Mouse (Mus musculus) left cerebral cortex, postnatal 36 days (tissue): ENCODE results near the gene Tmem232. TPM values are rescaled to one million over a fixed set of nuclear protein-coding genes. Genes with fewer than 3 reads are reported as not detected.
"Not testable (repeated sequence)": the region's sequence is repeated elsewhere in the genome, so short reads cannot be mapped to it uniquely, and the experiment has no call there.

ENCODE experiments used
- DNase-seq, 2 experiments: peaks; one replicate each; pipeline ENCODE4 v3.0.0; 2021 to 2022; ENCODE audit warnings: low spot score in 2 of 2, mixed read lengths in 1 of 2
- intact Hi-C: fragments of 180-260 bp; cut with DNase I; formaldehyde crosslinking; loops from one replicate; pipeline ENCODE4 v1.15.1; 2025
- total RNA-seq, 2 experiments: library from RNA; stranded (reverse); gene quantifications; 2 replicates each; pipeline ENCODE4 v1.2.3; 2021

The Tmem232 gene
- total RNA-seq, 2 experiments from 2014 or later, result 1.4 to 2.6 TPM

GRCm38 (mm10) chr17:65548698-65549365 is 8.2 kb upstream of the Tmem232 start:
- DNase-seq, result no peak
- intact Hi-C loops, result no loop called here

- intact Hi-C loops, DNase-seq: not testable (repeated sequence)
These were observed 5.6 kb upstream of the Tmem232 start for GRCm38 (mm10) chr17:65546221-65546620.

- intact Hi-C loops, result no loop called here
- no peak for DNase-seq
These were observed 4.4 kb downstream of the Tmem232 start for GRCm38 (mm10) chr17:65536156-65536555.

DNA sequence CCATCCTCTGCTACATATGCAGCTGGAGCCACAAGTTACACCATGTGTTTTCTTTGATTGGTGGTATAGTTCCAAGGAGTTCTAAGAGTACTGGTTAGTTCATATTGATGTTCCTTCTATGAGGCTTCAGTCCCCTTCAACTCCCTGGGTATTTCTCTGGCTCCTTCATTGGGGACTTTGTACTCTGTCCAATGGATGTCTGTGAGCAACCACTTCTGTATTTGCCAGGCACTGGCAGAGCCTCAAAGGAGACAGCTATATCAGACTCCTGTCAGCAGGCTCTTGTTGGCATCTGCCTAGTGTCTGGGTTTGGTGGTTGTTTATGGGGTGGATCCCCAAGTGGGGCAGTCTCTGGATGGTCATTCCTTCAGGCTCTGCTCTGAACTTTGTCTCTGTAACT is 8.2 kb downstream of the Tmem232 start:
- DNase-seq, intact Hi-C loops: not testable (repeated sequence)

- intact Hi-C loops, result no loop called here
- no peak for DNase-seq
These were observed 13.1 kb downstream of the Tmem232 start for GRCm38 (mm10) chr17:65527529-65527928.

DNA sequence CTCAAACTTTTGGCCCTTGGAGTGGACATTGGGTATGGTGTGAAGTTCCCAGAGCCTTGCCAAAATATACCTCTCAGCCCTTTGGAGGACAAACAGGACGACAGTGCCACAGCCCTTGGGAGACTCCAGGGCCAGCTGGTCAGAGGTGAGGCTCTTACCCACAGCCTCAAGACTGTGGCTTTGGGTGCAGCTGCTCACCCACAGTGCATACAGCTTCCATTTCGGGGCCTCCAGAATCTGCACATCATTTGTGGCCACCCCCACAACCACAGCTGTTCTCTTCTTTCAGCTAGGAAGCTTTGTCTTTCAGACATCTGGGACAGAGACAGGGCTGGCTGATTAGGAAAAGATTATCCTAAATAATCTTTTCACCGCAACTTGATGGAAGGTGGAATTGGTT is 27.1 kb downstream of the Tmem232 start:
- intact Hi-C loops, result no loop called here
- DNase-seq, result no peak

- intact Hi-C loops, result no loop called here
- DNase-seq, result no peak
These were observed 55.9 kb downstream of the Tmem232 start for GRCm38 (mm10) chr17:65484654-65485053.

- no peak for DNase-seq
- intact Hi-C loops, result no loop called here
These were observed 63.8 kb downstream of the Tmem232 start for GRCm38 (mm10) chr17:65476747-65477146.

GRCm38 (mm10) chr17:65450818-65451217 is 89.8 kb downstream of the Tmem232 start:
- intact Hi-C loops, result no loop called here
- no peak for DNase-seq

DNA sequence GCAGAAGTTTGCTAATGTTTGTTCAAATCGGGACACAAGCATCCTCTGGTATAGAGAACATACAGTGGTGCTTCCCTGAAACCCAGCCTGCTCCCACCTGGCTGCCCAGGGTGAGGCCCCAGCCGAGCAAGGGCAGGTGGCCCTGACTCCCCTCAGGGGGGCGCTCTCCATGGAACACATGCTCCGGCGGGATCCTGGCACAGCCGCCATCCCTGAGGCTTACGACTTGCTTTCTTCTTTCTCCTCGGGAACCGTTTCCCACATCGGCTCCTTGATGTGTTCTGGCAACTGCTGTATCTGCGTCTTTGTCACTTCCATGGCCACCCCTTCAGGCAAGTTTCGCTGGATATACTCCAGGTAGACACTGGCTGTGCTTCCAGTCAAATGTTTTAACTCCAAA is 102.7 kb downstream of the Tmem232 start:
- intact Hi-C loops, DNase-seq: not testable (repeated sequence)

DNA sequence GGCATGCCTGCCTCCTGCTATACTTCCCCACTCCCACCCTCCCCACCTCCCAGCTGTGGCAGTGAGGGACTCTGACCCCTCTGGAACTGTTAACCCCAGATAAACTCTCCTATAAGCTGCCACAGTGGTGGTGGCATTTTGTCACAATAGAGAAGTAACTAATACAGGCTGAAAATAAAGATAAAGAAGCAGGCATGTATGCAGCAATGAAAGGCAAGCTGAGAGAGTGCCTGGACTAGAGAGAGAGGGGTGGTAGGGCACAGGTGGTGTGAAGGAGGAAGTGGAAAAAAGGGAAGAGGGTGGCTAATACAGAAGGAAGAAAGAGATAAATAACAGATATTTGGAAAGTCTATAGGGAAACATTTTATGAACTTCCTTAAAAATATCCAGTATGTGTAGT is 121.5 kb downstream of the Tmem232 start:
- intact Hi-C loops, result no loop called here
- no peak for DNase-seq

DNA sequence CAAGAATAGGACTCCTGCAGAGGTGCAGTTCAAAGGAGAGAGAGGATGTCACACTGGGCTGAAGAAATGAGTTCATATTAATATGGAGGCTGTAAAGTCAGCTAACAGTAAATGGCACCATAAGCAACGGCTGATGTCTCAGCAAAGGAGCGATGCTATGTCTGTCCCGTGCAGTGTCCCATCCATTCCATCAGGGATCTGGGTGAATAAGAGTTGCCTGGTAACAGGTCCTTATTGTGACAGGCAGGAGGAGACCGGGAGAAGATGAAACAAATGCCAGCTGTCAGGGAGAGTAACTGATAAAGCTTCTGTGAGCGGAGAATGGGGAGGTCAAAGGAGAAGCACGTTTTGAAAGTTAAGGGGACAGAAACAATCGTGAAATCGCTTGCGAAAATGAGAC is 135.3 kb downstream of the Tmem232 start:
- intact Hi-C loops, result no loop called here
- no peak for DNase-seq

DNA sequence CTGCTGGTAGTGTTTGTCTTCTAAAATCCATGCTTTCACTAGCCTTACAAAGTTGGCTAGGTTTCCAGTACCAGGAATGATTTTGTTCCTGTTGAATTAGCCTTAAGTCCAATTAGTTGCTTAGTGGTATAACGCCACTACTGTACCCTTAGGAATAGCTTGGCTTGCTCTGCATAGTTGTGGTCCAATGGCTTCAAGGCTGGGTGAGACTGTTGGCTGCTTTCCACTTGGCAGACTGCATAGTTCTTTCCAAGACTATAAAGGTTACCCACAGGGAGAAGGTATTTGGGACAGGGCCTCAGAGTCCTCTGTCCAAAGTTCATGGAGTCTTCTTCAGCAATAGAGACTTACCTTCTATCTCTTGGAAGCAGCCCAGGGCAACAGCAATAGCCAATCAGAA is 139.7 kb downstream of the Tmem232 start:
- no peak for DNase-seq
- intact Hi-C loops, result no loop called here

DNA sequence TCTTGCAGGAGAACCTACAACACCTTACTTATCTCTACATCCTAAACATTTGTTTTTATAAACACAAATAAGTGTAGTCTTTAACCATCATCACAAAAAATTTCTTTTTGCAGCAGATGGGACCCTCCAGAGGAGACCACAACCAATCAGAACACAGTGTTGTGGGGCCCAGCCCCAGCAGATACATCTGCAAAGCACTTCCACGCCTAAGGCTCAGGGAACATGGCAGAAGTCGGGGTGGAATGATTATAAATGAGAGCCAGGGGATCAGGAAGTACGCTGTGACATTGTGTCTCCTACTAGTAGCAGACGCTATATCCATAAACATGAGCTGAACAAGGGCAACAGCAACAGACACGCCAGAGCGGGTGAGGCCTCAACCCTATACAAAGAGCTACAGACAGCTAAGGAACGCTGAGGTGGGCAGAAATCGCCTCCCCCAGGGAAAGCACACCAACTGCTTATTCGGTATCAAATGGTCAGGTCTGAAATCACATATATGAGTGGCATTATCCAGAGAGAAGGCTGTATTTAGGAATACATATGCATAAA is 156.1 kb downstream of the Tmem232 start:
- intact Hi-C loops, result no loop called here
- DNase-seq, result no peak

DNA sequence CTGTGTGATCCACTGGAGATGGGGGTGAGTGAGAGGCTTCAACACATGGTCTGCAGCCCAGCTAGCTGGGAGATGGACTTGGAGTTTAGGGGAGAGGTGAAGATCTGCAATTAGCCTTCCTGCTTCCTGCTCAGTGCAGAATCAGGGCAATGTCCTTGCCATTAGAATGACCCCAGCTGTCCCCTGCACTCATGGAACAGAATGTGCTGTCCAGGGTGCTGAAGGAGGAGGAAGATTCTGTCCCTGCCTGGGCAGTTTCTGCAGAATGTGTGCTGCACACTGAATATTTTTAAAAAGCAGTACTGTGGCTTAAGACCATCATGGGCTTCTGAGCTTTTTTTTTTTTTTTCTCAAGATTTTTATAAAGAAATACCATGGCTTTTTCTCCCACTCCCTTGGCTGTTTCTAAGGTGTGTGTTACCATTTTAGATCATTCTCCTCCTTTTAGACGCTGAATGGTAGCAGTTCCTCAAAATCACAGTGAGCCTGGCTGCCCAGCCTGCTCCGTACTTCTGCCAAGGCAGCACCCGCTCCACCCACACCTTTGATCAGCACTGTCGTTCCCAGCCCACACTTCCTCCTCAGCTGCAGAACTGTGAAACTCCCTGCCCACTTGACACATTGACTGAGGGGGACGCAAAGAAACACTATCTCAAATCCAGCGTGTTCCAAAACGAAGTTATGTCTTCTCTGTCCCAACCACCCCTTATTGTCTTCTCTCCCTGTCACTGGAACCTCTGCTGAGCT is 170.4 kb downstream of the Tmem232 start:
- intact Hi-C loops, result no loop called here
- peak; percentile 83 to 88 for DNase-seq

DNA sequence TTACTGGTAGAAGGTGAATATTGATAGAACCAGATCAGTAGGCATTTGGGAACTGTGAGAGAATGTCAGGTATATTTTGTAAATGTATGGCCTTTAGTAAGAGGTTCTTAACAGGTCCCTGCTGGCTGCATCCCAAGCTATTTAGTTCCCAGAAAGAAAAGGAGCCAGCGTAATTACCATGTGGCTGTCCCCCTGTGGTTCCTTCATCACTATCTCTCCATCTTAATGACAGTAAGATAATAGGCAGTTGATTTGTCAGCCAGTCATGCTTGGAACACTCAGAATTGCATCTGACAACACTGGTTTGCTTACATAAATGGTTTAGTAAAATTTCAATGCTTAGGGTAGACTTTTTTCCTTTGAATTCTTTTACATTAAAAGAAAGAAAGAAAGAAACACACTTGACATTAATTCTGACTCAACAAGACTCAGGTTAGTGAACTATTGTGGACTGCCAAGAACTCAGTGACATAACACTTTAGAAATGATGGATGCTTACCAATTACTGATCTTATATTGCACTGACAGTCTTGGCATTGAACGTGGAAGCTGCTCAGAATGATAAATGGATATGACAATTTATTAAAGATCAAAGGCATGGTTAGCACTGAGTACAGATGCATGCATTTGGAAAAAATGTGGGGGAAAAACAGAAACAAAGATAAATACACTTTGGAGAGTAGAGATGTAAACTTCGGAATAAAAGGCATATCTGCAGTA is 174.9 kb downstream of the Tmem232 start:
- intact Hi-C loops, result no loop called here
- DNase-seq, result no peak

GRCm38 (mm10) chr17:65351836-65352235 is 188.7 kb downstream of the Tmem232 start:
- intact Hi-C loops, result no loop called here
- peak; percentile 46 to 70 for DNase-seq

GRCm38 (mm10) chr17:65340016-65340415 is 200.6 kb downstream of the Tmem232 start:
- DNase-seq, result no peak
- intact Hi-C loops, result no loop called here

DNA sequence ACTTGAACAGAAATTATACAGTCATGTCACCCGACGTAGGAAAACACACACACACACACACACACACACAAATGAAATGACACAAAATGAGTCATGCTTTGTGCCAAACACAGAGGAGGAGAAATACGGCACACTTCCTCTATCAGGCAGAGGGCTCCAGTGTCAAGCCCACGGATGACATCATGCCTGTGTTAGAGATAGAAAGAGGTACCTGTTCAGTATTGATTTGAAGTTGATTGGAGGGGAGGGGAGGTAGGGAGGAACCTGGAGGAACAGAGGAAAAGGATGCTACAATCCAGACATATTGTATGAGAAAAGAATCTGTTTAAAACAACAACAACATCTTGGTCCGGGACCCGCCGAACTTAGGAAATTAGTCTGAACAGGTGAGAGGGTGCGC is 209.8 kb downstream of the Tmem232 start:
- intact Hi-C loops, result no loop called here
- DNase-seq, result no peak

- intact Hi-C loops, result loop anchor here (10.0 kb wide), 1 partner anchor 250 kb away; no protein-coding TSS in a partner anchor
- DNase-seq, result peak; percentile 9 to 10
These were observed 215.3 kb downstream of the Tmem232 start for GRCm38 (mm10) chr17:65325249-65325648.
